Mouse (Mus musculus) yolk sac, embryonic 10.5 days (tissue): Measurements from ENCODE around the gene Pttg1ip.

Experiments used
- DNase-seq: peaks from one replicate; pipeline ENCODE4 v3.0.0-alpha.2; 2017; ENCODE audit warnings: low spot score

Pttg1ip gene

GRCm38 (mm10) chr10:77569481-77569880 is 12.0 kb upstream of the Pttg1ip start:
- peak; percentile 51 for DNase-seq

DNA sequence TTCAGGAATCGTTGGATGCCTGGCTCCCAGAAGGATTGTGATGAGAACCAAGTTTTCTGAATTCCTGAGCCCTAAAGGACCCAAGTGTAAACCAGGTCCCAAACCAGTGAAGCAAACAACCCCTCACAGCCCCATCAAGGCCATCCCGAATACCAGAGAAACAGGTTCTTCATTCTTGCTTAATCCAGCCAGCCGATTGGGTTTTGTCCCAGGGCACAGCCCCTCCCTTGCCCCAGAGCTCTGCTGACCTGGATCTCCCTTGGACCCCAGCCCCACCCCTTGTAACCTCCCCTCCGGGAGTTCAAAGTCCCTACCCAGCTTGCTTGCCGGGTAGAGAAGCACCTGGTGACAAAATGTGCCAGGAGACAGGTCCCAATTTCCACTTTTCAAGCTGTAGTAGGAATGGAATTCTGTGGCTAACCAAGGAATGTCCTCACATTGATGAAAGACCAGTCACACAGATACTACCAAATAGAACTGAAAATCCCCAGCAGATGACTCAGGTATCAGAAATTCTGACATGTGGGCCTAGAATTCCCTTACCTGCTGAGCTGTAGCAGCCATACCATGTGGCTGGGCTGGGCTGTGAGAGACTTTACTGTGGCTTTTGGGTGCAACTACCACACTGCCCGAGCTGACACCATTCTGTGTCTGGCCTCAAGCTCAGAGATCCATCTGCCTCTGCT is 11.4 kb upstream of the Pttg1ip start:
- peak; percentile 77 for DNase-seq

GRCm38 (mm10) chr10:77572225-77572624 is 9.3 kb upstream of the Pttg1ip start:
- no peak for DNase-seq

DNA sequence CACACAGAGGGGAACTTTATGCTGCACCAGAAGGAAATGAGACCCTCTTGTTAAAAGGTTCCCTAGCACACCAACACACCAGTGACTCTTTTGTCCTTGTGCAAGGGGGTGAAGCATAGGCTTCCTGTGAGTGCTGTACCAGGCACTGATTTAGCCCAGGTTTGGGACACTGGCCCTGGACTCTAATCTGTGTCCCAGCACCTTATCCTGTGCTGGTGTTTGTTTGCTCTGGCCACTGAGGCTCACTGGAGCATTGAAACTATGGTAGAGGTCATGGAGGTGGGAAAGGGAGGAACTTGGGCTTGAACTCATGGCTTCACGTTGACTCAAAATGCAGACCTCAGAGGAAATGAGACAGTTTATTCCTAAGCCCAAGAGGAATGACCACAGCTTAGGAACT is 8.4 kb upstream of the Pttg1ip start:
- DNase-seq, result no peak

DNA sequence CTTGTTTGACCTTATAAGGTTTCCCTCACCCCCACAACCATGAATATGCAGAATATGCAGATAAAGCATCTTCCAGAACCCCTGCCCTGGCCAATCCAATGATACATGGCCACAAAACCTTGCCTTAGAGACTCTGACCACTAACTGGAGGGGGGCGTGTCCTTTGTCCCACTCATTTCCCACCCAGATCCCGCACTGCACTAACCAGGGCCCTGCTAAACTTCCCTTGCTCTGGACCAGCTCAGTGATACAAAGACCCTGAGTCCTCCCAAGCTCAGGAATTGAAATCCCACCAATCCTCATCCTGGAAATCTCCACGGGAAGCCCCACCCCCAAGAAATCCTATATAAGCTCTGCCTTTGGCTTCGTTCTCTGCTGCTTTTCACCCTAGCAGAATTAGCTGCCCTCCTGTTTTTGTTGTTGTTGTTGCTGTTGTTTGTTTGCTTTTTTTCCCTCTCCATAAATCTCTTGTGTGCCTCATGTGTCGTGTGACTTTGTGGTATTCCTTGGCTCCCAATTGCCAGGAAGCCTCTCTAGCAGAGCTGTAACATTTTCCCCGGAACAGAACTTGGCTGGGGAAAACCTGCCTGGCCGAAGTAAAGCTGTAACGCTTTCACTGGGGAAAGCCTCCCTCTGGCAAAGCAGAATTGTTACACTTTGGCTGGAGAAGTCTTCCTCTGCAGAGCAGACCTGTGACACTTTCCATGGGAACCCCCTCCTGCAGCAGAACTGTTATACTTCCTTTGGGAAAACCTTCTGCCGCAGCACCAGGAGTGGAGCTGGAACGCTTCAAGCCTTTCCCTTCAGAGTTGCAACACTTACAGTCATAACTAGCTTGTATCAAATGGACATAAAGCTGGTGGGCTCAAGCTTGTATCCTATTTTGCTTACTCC is 1.2 kb upstream of the Pttg1ip start:
- DNase-seq, result no peak

DNA sequence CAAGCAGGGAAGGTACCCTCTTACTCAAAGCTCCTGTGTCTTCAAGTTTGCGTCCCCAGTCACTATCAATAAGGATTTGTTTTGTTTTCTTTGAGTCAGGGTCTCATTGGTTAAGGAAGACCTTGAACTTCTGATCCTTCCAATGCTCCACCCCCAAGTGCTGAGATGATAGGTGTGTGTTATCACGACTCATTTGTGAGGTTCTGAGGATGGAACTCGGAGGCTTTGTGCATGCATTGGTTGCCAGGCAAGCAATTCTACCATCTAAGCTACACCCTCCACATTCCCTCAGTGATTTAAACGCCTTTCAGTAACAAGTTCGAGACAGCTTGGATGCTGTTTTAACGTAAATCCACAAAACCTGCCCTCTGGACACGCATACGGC is 505 bp upstream of the Pttg1ip start:
- DNase-seq, result peak; percentile 40

GRCm38 (mm10) chr10:77582285-77582618 is 732 bp downstream of the Pttg1ip start:
- DNase-seq, result peak; percentile 87

DNA sequence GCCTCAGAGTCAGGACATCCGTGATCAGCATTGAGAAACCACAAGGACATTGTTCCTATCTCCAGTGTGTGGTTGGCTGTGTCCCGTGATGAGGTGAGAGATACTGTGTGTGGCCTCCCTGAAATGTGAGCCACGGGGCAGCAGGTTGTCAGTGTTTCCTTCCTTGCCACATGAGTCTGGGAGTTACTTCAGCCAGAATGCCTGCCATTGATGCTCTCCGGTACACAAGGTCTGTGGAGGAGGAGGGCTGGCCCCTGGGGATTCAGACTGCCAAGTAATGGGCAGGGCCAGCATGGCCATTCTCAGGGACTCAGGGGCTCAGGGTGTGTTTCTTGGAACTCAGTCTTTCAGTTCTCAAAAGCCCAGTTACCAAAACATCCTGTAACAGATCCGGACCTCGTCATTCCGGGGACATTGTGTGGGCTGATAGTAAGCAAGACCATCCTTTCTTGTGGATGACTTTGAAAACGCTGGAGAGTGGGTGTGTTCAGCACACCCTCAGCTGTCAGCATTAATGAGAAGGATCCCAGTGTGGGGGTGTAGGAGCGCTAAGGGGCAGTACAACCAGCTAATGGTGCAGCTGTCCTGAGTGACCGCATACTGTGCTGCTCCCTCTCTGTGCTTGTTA is 2.4 kb downstream of the Pttg1ip start:
- DNase-seq, result no peak

- DNase-seq, result no peak
Observed at GRCm38 (mm10) chr10:77586637-77587036, 5.1 kb downstream of the Pttg1ip start.

- peak; percentile 75 for DNase-seq
Observed at GRCm38 (mm10) chr10:77587091-77587775, 5.7 kb downstream of the Pttg1ip start.

DNA sequence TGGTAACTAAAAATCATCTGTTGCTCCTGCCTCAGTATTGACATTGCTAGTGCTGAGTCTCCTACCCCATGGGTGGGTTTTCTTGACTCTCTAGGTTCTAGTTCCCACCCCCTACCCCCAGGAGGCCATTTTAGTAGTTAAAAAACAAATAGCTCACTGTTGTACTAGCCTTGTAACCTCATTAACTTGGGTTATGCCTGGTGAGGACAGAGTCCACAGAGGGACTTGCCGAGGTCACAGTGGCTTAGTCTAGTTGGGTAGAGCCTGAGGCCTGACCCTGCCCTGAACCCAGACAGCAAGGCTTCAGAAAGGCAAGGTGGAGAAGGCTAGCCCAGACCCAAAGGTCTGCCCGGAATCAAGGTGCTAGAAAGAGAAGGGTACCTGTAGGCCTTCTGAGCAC is 6.5 kb downstream of the Pttg1ip start:
- DNase-seq, result peak; percentile 67

DNA sequence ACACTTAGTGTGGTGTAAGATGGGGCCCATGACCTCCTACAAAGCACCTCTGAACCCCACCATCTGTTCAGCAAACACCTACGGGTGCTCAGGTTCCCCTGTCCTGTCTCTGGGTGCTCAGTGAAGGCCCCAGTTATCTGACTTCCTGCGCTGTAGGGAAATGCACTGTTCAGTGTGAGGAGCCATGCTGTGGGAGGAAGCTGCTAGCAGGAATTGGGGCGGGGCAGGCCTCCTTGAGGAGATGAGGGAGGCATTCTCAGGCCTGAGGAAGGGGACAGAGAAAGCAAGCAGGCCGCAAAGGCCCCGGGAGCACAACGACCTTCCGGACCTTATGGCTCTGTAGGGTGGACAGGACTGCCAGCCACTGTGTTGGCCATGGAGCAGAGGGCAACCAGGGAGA is 7.6 kb downstream of the Pttg1ip start:
- no peak for DNase-seq

GRCm38 (mm10) chr10:77589749-77590148 is 8.2 kb downstream of the Pttg1ip start:
- no peak for DNase-seq

GRCm38 (mm10) chr10:77590812-77591211 is 9.3 kb downstream of the Pttg1ip start:
- peak; percentile 55 for DNase-seq

DNA sequence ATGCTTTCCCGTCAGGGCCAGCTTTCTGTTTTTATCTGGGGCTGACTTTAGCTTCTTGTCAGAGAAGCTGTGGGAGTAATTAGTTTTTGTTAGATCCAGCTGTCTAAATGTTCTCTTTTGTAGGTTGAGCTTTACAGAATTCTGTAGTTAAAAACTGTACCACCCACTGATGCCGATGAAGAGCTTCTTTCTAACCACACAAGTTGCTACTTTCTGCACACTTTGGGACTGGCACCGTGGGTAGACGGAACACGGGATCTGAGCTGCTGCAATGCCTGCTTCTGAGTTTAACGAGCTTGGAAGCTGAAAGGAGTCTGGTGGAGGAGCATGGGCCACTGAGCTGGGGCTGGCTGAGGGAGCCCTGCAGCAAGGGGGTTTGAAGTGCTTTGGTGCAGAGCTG is 10.0 kb downstream of the Pttg1ip start:
- no peak for DNase-seq

DNA sequence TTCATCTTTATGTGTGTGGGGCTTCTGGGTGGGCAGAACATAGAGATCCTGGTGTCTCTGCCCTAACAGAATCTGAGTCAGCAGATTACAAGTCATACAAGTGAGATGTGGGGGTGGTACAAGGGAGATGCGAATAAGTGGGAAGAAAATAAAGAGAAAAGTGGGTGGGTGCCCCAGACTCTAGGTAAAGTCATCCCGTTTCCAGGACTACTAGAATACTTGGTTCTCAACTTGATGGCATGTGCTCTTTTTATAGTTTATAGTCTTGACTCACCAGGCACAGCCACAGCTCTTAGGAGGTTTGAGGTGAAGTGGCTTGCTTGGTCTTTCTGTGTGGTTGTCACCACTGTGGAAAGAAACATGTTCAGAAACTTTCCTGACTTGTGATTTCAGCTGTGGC is 14.5 kb downstream of the Pttg1ip start:
- no peak for DNase-seq

- no peak for DNase-seq
Observed at GRCm38 (mm10) chr10:77603021-77603420, 21.5 kb downstream of the Pttg1ip start.

DNA sequence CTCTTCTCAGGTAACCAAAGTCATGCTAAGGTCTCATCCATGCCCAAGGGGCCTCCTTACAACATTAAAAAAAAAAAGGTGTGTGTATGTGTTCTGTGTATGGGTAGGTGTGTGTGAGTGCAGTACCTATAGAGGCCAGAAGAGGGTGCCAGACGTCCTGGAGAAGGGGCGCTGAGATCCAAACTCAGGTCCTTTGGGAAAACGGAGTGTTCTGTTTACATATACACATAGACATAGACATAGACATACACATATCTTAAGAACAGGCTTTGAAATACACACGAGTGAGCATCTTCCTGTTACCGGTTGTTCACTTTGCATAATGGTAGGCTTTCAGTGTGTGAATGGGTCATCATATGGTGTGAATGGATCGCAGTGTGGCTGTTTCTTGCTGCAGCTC is 22.6 kb downstream of the Pttg1ip start:
- DNase-seq, result no peak

- no peak for DNase-seq
Observed at GRCm38 (mm10) chr10:77604958-77605357, 23.4 kb downstream of the Pttg1ip start.

GRCm38 (mm10) chr10:77605368-77605767 is 23.8 kb downstream of the Pttg1ip start:
- peak; percentile 53 for DNase-seq

GRCm38 (mm10) chr10:77605908-77606826 is 24.6 kb downstream of the Pttg1ip start, which contains the start of the genes Sumo3 and Gm49325:
Gene Sumo3 (plus strand): TSS chr10:77606097.
Gene Gm49325 (plus strand): TSS chr10:77606197.
- DNase-seq, result peak; percentile 97
